Mouse (Mus musculus) cerebellum, postnatal 4 days (tissue): ENCODE results near the gene Thsd4.
A peak's percentile ranks its signal among the peaks of the same experiment; 100 is the strongest.

ENCODE experiments used
- DNase-seq, 2 experiments: peaks; one replicate each; pipeline ENCODE4 v3.0.0; 2022; ENCODE audit warnings: low spot score in 2 of 2, mixed read lengths in 1 of 2

The Thsd4 gene

DNA sequence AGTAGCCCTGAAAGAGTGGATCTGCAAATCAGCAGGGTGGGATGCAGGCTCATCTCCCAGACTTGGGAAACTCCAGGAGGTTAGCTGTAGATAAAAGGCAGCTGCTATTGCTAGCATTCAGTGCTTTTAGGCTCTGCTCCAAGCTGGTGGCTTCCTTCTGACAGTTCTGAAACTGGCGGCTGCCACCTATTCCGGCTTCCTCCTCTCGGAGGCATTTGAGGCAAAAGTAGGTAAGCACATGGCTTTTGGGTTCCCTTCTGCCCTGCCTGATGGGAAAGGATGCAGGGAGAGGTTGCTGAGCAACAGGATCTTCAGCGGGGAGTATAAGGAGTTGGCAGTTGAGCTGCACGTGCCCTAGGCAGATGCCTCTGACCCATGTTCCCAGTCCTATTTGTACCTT is 65.2 kb downstream of the Thsd4 start:
- peak in 1 of 2 experiments; percentile 42 for DNase-seq

GRCm38 (mm10) chr9:60454406-60455076 is 67.3 kb downstream of the Thsd4 start:
- no peak for DNase-seq

GRCm38 (mm10) chr9:60449498-60449897 is 72.3 kb downstream of the Thsd4 start:
- no peak for DNase-seq

DNA sequence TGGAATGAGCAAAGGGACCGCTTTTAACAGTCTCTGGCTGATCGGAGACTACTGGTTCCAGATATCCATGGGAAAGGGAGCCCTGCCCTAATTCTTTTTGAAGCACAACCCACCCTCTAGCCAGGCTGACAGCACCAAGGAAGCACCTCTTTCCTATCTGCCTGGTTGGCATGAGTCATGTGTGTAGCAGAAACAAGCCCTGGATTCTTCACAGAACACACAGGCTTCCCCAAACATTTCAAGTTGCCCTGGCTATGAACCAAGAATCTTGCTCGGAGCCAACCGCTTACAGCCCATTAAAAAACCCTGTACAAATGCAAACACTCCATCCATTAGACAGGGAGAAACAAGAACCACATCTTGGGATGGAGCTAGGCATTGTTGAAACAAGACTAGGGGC is 76.0 kb downstream of the Thsd4 start:
- DNase-seq, result no peak

- no peak for DNase-seq
Measured at GRCm38 (mm10) chr9:60441274-60441902, 80.5 kb downstream of the Thsd4 start.

DNA sequence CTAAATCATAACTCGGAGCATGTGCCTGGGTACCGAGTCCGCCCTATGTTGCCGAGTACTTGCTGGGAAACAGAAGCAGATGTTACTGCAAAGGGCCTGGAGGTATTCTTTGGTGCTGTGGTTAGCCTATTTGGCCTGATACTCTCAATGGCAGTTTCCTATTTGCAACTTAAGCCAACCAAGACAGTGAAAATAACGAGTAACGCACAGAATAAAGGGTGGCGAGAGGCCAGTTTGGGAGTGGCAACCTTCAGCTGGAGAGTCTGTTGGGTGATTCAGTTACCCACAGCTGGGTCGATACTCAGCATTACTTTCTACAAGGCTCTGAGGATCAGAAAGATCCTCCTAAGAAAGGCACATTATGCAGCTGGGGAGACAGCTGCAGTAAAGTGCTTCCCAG is 81.3 kb downstream of the Thsd4 start:
- no peak for DNase-seq

DNA sequence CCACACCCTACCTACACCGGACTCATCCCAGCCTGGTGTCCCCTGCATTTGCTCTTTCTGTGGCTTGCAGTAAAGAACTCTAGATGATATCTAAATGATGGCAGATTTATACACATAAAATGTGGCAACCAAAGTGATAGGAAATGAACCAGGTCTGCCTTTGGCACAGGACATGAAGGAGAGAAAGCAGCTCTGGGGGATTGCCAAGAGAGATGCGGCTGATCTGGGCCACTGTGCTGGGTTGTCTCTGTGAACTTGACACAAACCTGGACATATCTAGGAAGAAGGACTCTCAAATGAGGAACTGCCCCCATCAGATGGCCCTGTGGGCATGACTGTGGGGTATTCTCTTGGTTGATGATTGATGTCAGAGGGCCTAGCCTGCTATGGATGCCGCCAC is 85.6 kb downstream of the Thsd4 start:
- DNase-seq, result no peak

GRCm38 (mm10) chr9:60434093-60434492 is 87.8 kb downstream of the Thsd4 start:
- no peak for DNase-seq

DNA sequence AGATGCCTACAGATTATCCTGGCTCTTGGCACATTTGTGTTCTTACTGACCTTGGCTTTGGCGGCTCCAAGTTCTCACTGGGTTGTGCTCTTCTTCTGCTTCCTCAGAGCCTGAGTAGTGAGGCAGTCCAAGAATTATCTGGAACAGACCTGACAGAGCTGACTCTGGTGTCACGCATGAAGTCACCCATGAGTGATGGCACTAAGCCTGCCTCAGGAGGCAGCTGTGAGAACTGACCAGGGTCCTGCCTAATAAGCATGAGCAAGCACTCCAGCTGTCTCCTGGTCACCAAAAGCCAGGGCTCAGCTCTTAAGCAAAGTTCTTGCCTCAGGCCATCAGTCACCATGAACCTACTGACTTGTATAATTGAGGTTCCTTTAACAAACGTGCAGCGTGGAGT is 89.9 kb downstream of the Thsd4 start:
- DNase-seq, result no peak

- no peak for DNase-seq
Measured at GRCm38 (mm10) chr9:60430017-60430416, 91.8 kb downstream of the Thsd4 start.

DNA sequence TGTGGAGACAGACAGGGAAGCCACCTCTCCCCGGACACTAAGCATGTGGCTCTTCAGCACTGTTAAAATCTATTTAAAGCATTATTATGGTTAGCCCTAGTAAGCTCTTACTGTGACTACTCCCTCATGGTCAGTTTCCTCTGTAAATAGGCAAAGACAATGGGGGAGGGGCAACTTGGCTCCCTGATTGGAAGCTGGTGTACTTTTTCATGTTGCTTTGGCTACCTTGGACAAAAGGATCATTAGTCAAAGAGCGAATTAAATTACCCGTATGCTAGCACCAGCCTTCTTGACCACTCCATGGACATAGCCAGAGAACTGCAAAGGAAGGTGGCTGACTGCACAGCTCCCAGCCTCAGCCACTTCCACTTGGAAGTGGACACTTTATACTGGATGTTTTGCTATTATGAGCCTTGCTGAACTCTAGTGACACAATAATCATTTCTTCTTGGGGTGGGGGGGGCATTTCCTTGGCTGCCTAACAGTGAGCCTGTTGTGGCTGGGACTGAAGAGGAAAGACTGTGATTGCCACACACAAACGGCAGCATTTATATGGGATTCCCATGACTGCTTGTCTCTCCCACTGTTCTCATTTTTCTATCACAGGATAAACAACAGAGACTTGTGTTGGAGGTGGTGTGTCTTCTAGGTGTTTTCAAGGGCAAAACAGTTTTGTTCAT is 107.6 kb downstream of the Thsd4 start:
- no peak for DNase-seq

DNA sequence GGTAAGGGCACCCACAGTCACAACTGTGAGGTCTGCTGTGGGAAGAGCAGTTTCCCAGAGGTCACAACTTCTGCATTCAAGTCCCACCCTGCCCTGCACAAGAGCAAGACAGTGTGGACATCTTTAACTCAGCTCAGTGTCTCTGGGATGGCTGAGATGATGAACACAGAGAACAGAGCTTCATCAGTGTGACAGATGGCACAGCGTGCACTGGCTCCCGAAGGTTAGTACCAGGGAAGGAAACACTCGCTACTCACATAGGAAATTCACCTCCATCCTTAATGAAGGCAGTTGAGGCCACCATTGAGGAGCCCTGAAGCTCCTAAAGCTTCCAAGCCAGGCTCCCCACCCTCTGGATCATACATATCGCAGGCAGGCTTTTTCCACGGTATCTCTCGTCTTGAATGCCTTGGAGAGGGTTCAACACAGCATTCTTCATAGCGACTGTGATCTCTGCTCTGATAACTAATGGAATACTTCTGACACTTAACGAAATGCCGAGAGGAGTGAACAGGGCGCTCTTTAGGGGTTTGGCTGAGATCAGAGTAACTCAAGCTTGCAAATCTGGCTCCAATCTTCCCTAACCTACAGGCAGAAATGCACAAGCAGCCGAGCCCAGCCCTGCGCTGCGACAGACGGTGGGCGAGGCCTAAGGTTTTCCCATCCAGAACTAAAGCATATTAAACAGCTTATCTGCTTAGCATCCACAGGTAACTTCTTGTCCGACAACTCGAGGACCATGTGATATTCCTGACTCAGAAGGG is 110.8 kb downstream of the Thsd4 start:
- no peak for DNase-seq

DNA sequence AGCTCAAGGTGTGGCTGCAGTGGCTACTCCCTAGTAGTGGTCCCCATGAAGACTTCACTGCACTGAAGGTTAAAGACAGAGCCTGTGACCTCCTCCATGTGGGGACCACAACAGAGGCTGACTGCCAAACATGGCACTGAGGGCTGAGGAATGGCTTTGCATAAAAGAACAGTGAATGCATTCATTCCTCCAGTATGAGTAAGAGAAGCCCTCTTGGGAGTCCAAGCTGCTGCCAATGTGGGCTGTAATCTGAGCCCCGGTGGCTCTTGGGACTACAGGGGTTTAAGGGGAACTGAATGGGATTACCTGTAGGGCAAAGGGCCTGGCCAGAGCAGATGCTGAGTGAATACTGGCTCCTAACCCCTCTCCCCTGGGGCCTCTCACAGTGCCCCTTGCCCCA is 114.5 kb downstream of the Thsd4 start:
- no peak for DNase-seq

DNA sequence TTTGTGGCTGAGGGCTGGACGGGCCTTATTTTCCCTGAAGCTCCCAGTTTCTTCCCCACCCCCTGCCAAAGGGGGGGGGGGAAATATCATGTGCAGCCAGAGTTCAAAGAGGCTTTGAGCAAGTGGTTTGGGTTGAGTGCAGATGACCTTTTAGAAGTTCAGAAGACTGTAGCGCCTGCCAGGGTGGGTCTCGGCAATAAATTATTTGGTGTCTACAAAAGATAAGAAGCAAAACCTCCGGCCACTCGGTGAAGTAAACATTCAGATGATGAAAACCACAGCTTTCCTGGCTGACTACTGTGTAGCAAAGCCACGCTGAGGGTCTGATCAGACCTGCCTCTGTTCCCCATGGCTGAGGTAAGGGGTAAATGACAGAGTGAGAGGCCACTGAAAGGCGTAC is 116.1 kb downstream of the Thsd4 start:
- DNase-seq, result no peak

DNA sequence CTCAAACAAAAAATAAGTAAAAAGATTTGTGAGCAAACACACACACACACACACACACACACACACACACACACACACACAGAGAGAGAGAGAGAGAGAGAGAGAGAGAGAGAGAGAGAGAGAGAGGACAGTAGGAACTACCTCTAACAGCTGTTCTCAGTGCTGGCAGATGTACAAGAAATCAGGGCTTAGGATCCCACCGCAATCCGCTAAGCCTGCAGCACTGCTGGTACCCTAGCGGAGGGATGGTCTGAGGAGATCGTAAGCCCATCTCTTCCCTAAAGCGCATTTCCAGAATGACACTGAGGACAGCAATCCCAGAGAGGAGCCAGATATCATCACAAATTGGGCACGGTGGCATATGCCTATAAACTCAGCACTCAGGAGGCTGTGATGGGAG is 119.2 kb downstream of the Thsd4 start:
- no peak for DNase-seq

GRCm38 (mm10) chr9:60400001-60400400 is 121.8 kb downstream of the Thsd4 start:
- DNase-seq, result no peak

DNA sequence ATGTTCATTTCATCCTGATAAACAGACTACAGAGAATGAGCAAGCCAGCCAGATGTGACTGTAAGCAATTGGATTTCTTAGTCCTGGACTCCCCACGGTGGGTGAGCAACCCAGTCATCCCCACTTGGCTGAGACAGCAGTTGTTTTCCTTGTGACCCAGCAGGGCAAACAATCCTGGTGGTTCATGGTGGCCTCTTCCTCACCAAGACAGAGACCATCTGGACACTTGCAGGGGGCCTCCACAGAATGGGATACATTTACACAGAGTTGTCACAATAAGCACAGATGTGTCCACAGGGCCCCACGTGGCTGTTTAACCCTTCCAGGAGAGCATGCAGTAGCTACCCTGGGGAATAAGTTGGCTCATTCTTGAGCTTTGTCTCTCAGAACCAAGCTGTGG is 123.8 kb downstream of the Thsd4 start:
- DNase-seq, result no peak

- DNase-seq, result no peak
Measured at GRCm38 (mm10) chr9:60396096-60396495, 125.8 kb downstream of the Thsd4 start.

DNA sequence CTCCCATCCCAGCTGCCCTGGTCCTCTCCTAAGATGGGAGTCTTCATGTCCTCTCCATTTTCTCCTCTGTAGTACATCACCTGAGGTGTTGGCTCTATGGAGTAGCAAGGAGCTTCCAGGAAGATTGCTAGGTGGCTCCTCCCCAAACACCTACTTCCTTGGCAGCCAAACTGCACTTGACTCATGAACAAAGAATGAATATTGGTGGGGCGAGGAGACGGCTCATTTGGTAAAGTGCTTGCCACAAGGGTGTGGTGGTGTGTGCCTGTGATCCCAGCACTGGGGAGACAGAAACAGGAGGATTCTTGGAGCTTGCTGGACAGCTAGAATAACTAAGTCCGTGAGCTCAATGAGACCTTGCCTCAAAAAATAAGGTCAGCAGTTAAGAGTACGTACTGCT is 128.9 kb downstream of the Thsd4 start:
- no peak for DNase-seq

DNA sequence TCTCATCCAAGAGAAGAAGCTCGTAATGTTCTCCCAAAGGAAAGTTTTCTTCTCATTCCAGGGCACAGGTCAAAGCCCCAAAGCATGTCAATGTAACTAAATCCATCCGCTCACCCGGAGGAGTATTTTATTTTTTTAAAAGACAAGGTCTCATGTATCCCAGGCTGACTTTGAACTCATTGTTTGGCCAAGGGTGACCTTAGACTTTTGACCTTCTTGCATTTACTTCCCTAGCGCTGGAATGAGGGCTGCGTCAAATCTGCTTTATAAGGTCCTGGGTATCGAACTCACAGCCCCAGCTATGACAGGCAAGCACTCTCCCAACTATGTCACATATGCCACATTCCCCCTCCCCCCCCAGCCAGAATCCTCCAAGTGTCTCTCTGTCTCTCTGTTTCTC is 137.1 kb downstream of the Thsd4 start:
- DNase-seq, result no peak

DNA sequence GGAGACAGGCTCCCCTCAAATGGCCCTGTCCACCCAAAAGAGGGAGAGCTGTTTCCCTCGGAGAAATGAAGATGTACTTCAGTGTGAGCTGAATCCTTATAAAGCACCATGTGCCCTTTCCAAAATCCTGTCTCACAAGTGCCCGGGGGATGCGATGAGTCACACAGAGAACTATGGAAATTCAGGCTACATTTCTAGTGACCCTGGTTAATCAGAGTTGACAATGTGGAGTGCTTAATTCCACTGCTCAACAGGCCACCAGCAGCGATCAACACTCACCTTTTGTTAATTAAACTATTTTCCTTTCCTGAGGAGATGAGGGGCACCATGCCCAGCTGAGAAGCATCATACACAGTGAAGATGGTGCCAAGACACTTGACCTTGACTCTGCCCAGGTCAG is 138.9 kb downstream of the Thsd4 start:
- no peak for DNase-seq

GRCm38 (mm10) chr9:60382526-60382925 is 139.3 kb downstream of the Thsd4 start:
- no peak for DNase-seq

DNA sequence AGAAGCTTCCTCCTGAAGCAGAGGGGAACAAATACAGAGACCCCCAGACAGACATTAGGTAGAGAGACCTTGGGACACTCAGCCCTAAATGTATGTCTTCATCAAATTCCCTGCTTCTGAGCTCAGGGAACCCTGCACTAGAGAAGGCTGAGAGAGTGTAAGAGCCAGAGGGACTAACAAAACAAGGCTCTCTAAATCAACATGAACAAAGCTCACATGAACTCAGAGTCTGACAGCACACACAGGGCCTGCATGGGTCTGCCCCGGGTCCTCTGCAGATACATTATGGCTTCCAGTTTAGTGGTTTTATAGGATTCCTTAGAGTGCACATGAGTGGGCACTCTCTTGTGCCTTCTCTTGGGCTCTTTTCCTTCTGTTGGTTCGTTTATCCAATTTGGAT is 140.8 kb downstream of the Thsd4 start:
- no peak for DNase-seq
